Mouse (Mus musculus): ENCODE measurements around the gene Stxbp4. TPM values are rescaled to one million over a fixed set of nuclear protein-coding genes. Genes with fewer than 3 reads are reported as not detected.

The Stxbp4 gene
- total RNA-seq, 1 experiment, result 10.8 TPM

GRCm38 (mm10) chr11:90684765-90685164 is 46.9 kb upstream of the Stxbp4 start:
- Histone ChIP-seq H3K4me3 (ENCODE audit: insufficient read depth in 1 of 2, low read depth in 1 of 2, low read length in 2 of 2, poor library complexity in 1 of 2, severe bottlenecking in 1 of 2) (no peak overlapping the region), H3K9me3 (ENCODE audit: control insufficient read depth, insufficient read depth, low read depth, low read length) (no peaks in the 10 kb centered on the region), H3K9ac (ENCODE audit: insufficient read depth, low read depth, low read length, poor library complexity, severe bottlenecking) (no peak overlapping the region), H3K4me1 (ENCODE audit: control insufficient read depth in 2 of 2, insufficient read depth in 2 of 2, low read length in 2 of 2, poor library complexity in 1 of 2) (peaks cover 2 to 3% of the 10 kb centered on the region in 2 experiments; a peak in 1 of 4 replicates), H3K36me3 (ENCODE audit: control insufficient read depth, insufficient read depth, low read length, poor library complexity, severe bottlenecking) (peaks cover 3% of the 10 kb centered on the region; the same call in 1 of the 2 replicates), H3K27ac (ENCODE audit: insufficient read depth, low read depth, low read length, poor library complexity, severe bottlenecking) (no peak overlapping the region)
- in situ Hi-C loops (cut with MboI; ENCODE audit: low sequenced_read_pairs in 2 of 2, unreplicated experiment in 2 of 2), result no loop called here
- TF ChIP-seq ZC3H11A (IDR thresholded peaks at IDR 0.05; ENCODE audit: borderline replicate concordance, low read depth, low read length) (no peak), CHD2 (IDR thresholded peaks at IDR 0.05; ENCODE audit: low read depth, low read length) (no peak), MAFK (IDR thresholded peaks at IDR 0.05; ENCODE audit: insufficient read depth, low read depth, low read length) (no peak), ZNF384 (IDR thresholded peaks at IDR 0.05; ENCODE audit: low read depth, low read length) (no peak), HCFC1 (IDR thresholded peaks at IDR 0.05; ENCODE audit: borderline replicate concordance, insufficient read depth, low read length) (no peak)
- no peak for DNase-seq (ENCODE audit: low read depth, low spot score)

- Histone ChIP-seq H3K9ac (ENCODE audit: insufficient read depth, low read depth, low read length, poor library complexity, severe bottlenecking) (no peak overlapping the region), H3K9me3 (ENCODE audit: control insufficient read depth, insufficient read depth, low read depth, low read length) (no peaks in the 10 kb centered on the region), H3K4me3 (ENCODE audit: insufficient read depth in 1 of 2, low read depth in 1 of 2, low read length in 2 of 2, poor library complexity in 1 of 2, severe bottlenecking in 1 of 2) (no peak overlapping the region), H3K27ac (ENCODE audit: insufficient read depth, low read depth, low read length, poor library complexity, severe bottlenecking) (no peak overlapping the region), H3K4me1 (ENCODE audit: control insufficient read depth in 2 of 2, insufficient read depth in 2 of 2, low read length in 2 of 2, poor library complexity in 1 of 2) (no peaks in the 10 kb centered on the region), H3K36me3 (ENCODE audit: control insufficient read depth, insufficient read depth, low read length, poor library complexity, severe bottlenecking) (peaks cover 3% of the 10 kb centered on the region; the same call in 1 of the 2 replicates)
- TF ChIP-seq ZC3H11A (IDR thresholded peaks at IDR 0.05; ENCODE audit: borderline replicate concordance, low read depth, low read length) (no peak), CHD2 (IDR thresholded peaks at IDR 0.05; ENCODE audit: low read depth, low read length) (no peak), ZNF384 (IDR thresholded peaks at IDR 0.05; ENCODE audit: low read depth, low read length) (no peak), MAFK (IDR thresholded peaks at IDR 0.05; ENCODE audit: insufficient read depth, low read depth, low read length) (no peak), HCFC1 (IDR thresholded peaks at IDR 0.05; ENCODE audit: borderline replicate concordance, insufficient read depth, low read length) (no peak)
- DNase-seq (ENCODE audit: low read depth, low spot score), result no peak
- in situ Hi-C loops (cut with MboI; ENCODE audit: low sequenced_read_pairs in 2 of 2, unreplicated experiment in 2 of 2), result no loop called here
Measured at GRCm38 (mm10) chr11:90681171-90681570, 43.3 kb upstream of the Stxbp4 start.

DNA sequence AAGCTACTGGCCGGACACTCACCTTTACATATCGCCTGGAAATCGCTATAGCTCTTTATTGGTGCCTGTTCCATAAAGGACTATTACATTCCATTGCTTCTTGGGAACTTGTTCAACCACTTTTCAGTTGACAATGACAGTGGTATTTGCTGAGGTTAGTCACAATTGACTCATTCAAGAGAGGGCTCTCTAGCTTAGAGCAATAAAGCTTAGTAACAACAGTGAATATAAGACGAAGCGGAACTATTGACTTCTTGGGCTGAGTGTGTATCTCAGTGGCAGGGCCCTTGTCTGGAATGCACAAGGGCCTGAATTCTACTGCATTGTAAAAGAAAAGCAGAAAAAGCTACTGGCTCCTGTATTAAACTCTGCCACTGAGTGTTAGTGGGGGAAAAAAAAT is 40.7 kb upstream of the Stxbp4 start:
- no peak for TF ChIP-seq HCFC1 (IDR thresholded peaks at IDR 0.05; ENCODE audit: borderline replicate concordance, insufficient read depth, low read length)
- TF ChIP-seq ZNF384 (IDR thresholded peaks at IDR 0.05; ENCODE audit: low read depth, low read length), result no peak
- no peak for TF ChIP-seq MAFK (IDR thresholded peaks at IDR 0.05; ENCODE audit: insufficient read depth, low read depth, low read length)
- no peak for TF ChIP-seq ZC3H11A (IDR thresholded peaks at IDR 0.05; ENCODE audit: borderline replicate concordance, low read depth, low read length)
- TF ChIP-seq CHD2 (IDR thresholded peaks at IDR 0.05; ENCODE audit: low read depth, low read length), result no peak
- no peaks in the 10 kb centered on the region for H3K4me1 ChIP-seq (ENCODE audit: control insufficient read depth in 2 of 2, insufficient read depth in 2 of 2, low read length in 2 of 2, poor library complexity in 1 of 2)
- H3K9ac ChIP-seq (ENCODE audit: insufficient read depth, low read depth, low read length, poor library complexity, severe bottlenecking), result no peak overlapping the region
- no peak overlapping the region for H3K27ac ChIP-seq (ENCODE audit: insufficient read depth, low read depth, low read length, poor library complexity, severe bottlenecking)
- H3K9me3 ChIP-seq (ENCODE audit: control insufficient read depth, insufficient read depth, low read depth, low read length), result no peaks in the 10 kb centered on the region
- H3K36me3 ChIP-seq (ENCODE audit: control insufficient read depth, insufficient read depth, low read length, poor library complexity, severe bottlenecking), result peaks cover 3% of the 10 kb centered on the region; the same call in 1 of the 2 replicates
- no peak for DNase-seq (ENCODE audit: low read depth, low spot score)
- no peak overlapping the region for H3K4me3 ChIP-seq (ENCODE audit: insufficient read depth in 1 of 2, low read depth in 1 of 2, low read length in 2 of 2, poor library complexity in 1 of 2, severe bottlenecking in 1 of 2)
- in situ Hi-C loops (cut with MboI; ENCODE audit: low sequenced_read_pairs in 2 of 2, unreplicated experiment in 2 of 2), result no loop called here

- Histone ChIP-seq H3K27ac (ENCODE audit: insufficient read depth, low read depth, low read length, poor library complexity, severe bottlenecking) (no peak overlapping the region), H3K4me1 (ENCODE audit: control insufficient read depth in 2 of 2, insufficient read depth in 2 of 2, low read length in 2 of 2, poor library complexity in 1 of 2) (no peaks in the 10 kb centered on the region), H3K36me3 (ENCODE audit: control insufficient read depth, insufficient read depth, low read length, poor library complexity, severe bottlenecking) (peaks cover 3% of the 10 kb centered on the region; the same call in 1 of the 2 replicates), H3K9me3 (ENCODE audit: control insufficient read depth, insufficient read depth, low read depth, low read length) (no peaks in the 10 kb centered on the region), H3K4me3 (ENCODE audit: insufficient read depth in 1 of 2, low read depth in 1 of 2, low read length in 2 of 2, poor library complexity in 1 of 2, severe bottlenecking in 1 of 2) (no peak overlapping the region), H3K9ac (ENCODE audit: insufficient read depth, low read depth, low read length, poor library complexity, severe bottlenecking) (no peak overlapping the region)
- in situ Hi-C loops (cut with MboI; ENCODE audit: low sequenced_read_pairs in 2 of 2, unreplicated experiment in 2 of 2), result no loop called here
- no peak for TF ChIP-seq MAFK (IDR thresholded peaks at IDR 0.05; ENCODE audit: insufficient read depth, low read depth, low read length)
- DNase-seq (ENCODE audit: low read depth, low spot score), result no peak
Measured at GRCm38 (mm10) chr11:90677771-90678288, 39.9 kb upstream of the Stxbp4 start.

DNA sequence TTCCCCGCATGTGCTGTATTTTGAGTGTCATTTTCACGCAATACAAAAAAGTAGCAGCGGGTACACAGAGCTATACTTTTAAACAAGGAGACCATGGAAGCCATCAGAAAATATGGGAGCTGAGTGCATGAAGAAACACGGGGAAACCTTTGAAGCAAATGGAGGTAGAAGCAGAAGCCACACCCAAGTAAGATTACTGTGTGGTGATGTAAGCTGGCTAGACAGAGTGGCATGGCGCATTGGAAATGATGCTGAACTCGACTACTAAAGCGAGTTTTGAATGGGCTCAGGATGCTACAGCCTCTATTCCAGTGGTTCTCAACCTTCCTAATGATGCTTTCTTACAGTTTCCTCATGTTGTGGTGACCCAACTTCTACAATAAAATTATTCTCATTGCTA is 39.1 kb upstream of the Stxbp4 start:
- Histone ChIP-seq H3K36me3 (ENCODE audit: control insufficient read depth, insufficient read depth, low read length, poor library complexity, severe bottlenecking) (peaks cover 3% of the 10 kb centered on the region; the same call in 1 of the 2 replicates), H3K4me3 (ENCODE audit: insufficient read depth in 1 of 2, low read depth in 1 of 2, low read length in 2 of 2, poor library complexity in 1 of 2, severe bottlenecking in 1 of 2) (no peak overlapping the region), H3K4me1 (ENCODE audit: control insufficient read depth in 2 of 2, insufficient read depth in 2 of 2, low read length in 2 of 2, poor library complexity in 1 of 2) (no peaks in the 10 kb centered on the region), H3K9me3 (ENCODE audit: control insufficient read depth, insufficient read depth, low read depth, low read length) (no peaks in the 10 kb centered on the region), H3K9ac (ENCODE audit: insufficient read depth, low read depth, low read length, poor library complexity, severe bottlenecking) (no peak overlapping the region), H3K27ac (ENCODE audit: insufficient read depth, low read depth, low read length, poor library complexity, severe bottlenecking) (no peak overlapping the region)
- in situ Hi-C loops (cut with MboI; ENCODE audit: low sequenced_read_pairs in 2 of 2, unreplicated experiment in 2 of 2), result no loop called here
- TF ChIP-seq MAFK (IDR thresholded peaks at IDR 0.05; ENCODE audit: insufficient read depth, low read depth, low read length), result no peak
- TF ChIP-seq CHD2 (IDR thresholded peaks at IDR 0.05; ENCODE audit: low read depth, low read length), result no peak
- no peak for TF ChIP-seq ZC3H11A (IDR thresholded peaks at IDR 0.05; ENCODE audit: borderline replicate concordance, low read depth, low read length)
- no peak for TF ChIP-seq HCFC1 (IDR thresholded peaks at IDR 0.05; ENCODE audit: borderline replicate concordance, insufficient read depth, low read length)
- no peak for TF ChIP-seq ZNF384 (IDR thresholded peaks at IDR 0.05; ENCODE audit: low read depth, low read length)
- no peak for DNase-seq (ENCODE audit: low read depth, low spot score)
